Mouse (Mus musculus) intestine, postnatal 0 days (tissue): ENCODE data around the gene Bora. TPM values are rescaled to one million over a fixed set of nuclear protein-coding genes. Genes with fewer than 3 reads are reported as not detected.
A peak's percentile ranks its signal among the peaks of the same experiment; 100 is the strongest.
"Not testable (repeated sequence)": the region's sequence is repeated elsewhere in the genome, so short reads cannot be mapped to it uniquely, and the experiment has no call there.

Experiments
- ATAC-seq: fragments of 200-750 bp; cut with Nextera tagmentation; 2 replicates; pipeline ENCODE4 v1.8.0; 2017; ENCODE audit warnings: mild to moderate bottlenecking, moderate TSS enrichment, moderate library complexity
- H3K27ac ChIP-seq: fragments of 300-500 bp; sonication (generic); 2 replicates; pipeline ENCODE4 v1.5.1; 2014; ENCODE audit warnings: mild to moderate bottlenecking, low read depth, low read length, moderate library complexity
- H3K27me3 ChIP-seq: fragments of 300-500 bp; sonication (generic); replicated peaks from 2 replicates; pipeline ENCODE4 v1.6.1; 2014; ENCODE audit warnings: low read length, mixed read lengths; ENCODE audit not compliant: control insufficient read depth, insufficient read depth
- H3K36me3 ChIP-seq: fragments of 300-500 bp; sonication (generic); 2 replicates; pipeline ENCODE4 v1.6.1; 2014; ENCODE audit warnings: mild to moderate bottlenecking, moderate library complexity; ENCODE audit not compliant: control insufficient read depth, insufficient read depth
- H3K4me1 ChIP-seq: fragments of 300-500 bp; sonication (generic); replicated peaks from 2 replicates; pipeline ENCODE4 v1.6.1; 2014; ENCODE audit warnings: antibody characterized with exemption, low read length, mixed read lengths; ENCODE audit not compliant: control insufficient read depth, insufficient read depth
- H3K4me2 ChIP-seq: fragments of 300-500 bp; sonication (generic); replicated peaks from 2 replicates; pipeline ENCODE4 v1.6.1; 2014; ENCODE audit warnings: low read depth, mild to moderate bottlenecking, moderate library complexity
- H3K4me3 ChIP-seq: fragments of 300-500 bp; sonication (generic); 2 replicates; pipeline ENCODE4 v1.5.1; 2014; ENCODE audit warnings: low read depth, low read length
- H3K9ac ChIP-seq: fragments of 300-500 bp; sonication (generic); 2 replicates; pipeline ENCODE4 v1.6.1; 2014; ENCODE audit warnings: mild to moderate bottlenecking, low read depth, low read length
- H3K9me3 ChIP-seq: fragments of 300-500 bp; sonication (generic); 2 replicates; pipeline ENCODE4 v1.6.1; 2016; ENCODE audit warnings: mixed run types; ENCODE audit not compliant: control insufficient read depth
- CTCF ChIP-seq: sonication (generic); IDR thresholded peaks from 2 replicates; pipeline ENCODE4 v1.5.1; 2016; ENCODE audit warnings: low read depth, mild to moderate bottlenecking, control low read depth, antibody characterized with exemption, moderate library complexity
- WGBS: fragments of 180-500 bp; shearing (Covaris S2); extraction: QIAGEN DNeasy Blood & Tissue Kit; methylation state at CpG from one replicate; pipeline ENCODE4 v1.1.7; 2014; 5-methylcytosine and 5-hydroxymethylcytosine counted together
- polyA plus RNA-seq: library from polyadenylated mRNA; unstranded; fragments of >200 nt; fragmentation: Nextera tagmentation; extraction: Ambion mirVana; gene quantifications from 2 replicates; pipeline ENCODE4 v1.2.1, GENCODE M21; 2015

Bora gene
- polyA plus RNA-seq, 1 experiment from 2014 or later: 21.9 TPM

DNA sequence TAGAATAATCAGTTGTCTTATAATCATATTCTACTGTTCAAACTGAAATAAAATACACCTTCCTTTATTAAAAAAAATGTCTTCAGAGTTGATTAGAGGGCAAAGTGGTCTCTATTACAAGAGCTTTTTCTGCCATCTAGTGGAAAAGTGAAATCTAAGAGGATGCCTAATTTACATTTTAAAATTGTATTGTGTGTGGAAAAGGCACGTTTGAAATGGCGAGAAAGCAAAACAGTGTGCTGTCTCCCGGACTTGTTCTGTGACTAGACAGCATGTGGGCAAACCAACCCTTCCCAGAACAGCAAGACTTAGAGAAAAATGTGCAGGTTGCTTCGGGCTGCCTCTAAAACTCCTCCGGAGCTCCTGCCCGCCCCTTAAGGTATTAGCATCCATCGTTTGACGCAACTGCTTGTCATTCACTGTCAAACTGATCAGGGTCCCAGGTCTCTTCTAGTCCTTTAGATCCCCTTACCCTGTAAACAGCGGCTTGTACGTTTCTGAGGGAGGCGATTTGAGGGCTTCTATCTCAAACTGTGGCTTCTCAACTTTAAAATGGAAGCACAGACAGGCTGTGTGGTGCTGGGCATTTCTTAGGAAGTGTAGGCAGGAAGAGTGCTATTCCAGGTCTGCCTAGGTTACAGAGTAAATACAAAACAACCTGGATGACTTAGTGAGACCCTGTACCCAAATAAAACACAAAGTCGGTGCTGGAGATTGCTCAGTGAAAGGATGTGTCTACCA is 23.5 kb upstream of the Bora start:
- no peaks in the 10 kb centered on the region for H3K27me3 ChIP-seq
- H3K4me1 ChIP-seq: no peaks in the 10 kb centered on the region
- H3K4me3 ChIP-seq: no peak overlapping the region
- no peak overlapping the region for H3K27ac ChIP-seq
- H3K36me3 ChIP-seq: no peaks in the 10 kb centered on the region
- ATAC-seq: no peak
- no peak overlapping the region for H3K4me2 ChIP-seq
- H3K9me3 ChIP-seq: no peaks in the 10 kb centered on the region; the same call in 1 of the 2 replicates
- no peak overlapping the region for H3K9ac ChIP-seq
- TF ChIP-seq CTCF: peak; percentile 54
- 43% methylated on average over 12 of the region's 12 CpGs for WGBS

DNA sequence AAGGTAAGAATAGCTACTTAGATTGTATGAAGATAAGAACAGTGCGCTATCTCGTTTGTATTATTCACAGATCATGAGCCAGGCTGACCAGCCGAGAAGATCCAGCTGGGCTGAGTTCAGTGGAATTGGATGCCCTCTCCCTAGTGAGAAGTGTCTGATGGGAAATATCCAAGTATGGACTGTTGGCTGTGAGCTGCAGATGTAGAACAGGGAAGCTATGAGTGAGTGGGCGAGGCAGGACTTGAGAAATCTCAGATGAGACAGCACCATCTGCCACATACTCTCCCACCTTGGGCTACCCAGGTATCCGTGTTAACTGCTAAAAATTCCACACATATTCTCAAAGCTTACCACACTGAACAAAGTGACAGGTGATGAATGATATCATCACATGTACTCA is 16.0 kb upstream of the Bora start:
- Histone ChIP-seq H3K4me1 (no peaks in the 10 kb centered on the region), H3K27me3 (no peaks in the 10 kb centered on the region), H3K9ac (no peak overlapping the region), H3K4me3 (no peak overlapping the region), H3K9me3 (no peaks in the 10 kb centered on the region; the same call in 1 of the 2 replicates), H3K27ac (no peak overlapping the region), H3K36me3 (peaks cover 5% of the 10 kb centered on the region; the same call in 1 of the 2 replicates), H3K4me2 (no peak overlapping the region)
- no peak for TF ChIP-seq CTCF
- no peak for ATAC-seq
- 55% methylated on average over 5 of the region's 5 CpGs for WGBS

DNA sequence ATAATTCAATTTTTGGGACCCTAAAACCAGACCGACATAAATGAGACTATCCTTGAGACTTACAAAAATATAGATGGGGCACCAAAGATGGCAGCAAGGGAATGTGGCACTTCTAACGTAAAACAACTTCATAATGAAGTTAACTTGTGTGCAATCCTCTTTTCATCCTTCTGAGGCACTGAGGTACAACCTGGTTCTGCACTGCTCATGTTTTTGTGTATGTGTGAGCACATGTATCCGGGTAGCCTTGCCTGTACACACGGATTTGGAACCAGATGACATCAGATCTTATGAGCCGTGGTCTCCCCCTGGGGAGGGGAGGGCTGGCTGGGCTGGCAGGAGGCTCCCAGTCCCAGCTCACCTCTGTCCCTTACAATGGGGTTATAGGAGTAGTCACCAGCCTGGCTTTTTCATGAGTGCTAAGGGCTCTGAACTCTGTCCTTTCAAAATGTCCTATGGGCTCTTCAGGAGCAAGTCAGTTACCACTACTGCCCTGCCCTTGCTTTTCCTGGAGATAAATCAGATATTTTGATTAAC is 14.6 kb upstream of the Bora start:
- H3K9me3 ChIP-seq: no peaks in the 10 kb centered on the region; the same call in 1 of the 2 replicates
- TF ChIP-seq CTCF: no peak
- no peak overlapping the region for H3K9ac ChIP-seq
- H3K27ac ChIP-seq: no peak overlapping the region
- H3K4me2 ChIP-seq: no peak overlapping the region
- peaks cover 5% of the 10 kb centered on the region; the same call in 1 of the 2 replicates for H3K36me3 ChIP-seq
- H3K27me3 ChIP-seq: no peaks in the 10 kb centered on the region
- WGBS: 80% methylated on average over 5 of the region's 5 CpGs
- H3K4me1 ChIP-seq: no peaks in the 10 kb centered on the region
- no peak overlapping the region for H3K4me3 ChIP-seq
- ATAC-seq: no peak

DNA sequence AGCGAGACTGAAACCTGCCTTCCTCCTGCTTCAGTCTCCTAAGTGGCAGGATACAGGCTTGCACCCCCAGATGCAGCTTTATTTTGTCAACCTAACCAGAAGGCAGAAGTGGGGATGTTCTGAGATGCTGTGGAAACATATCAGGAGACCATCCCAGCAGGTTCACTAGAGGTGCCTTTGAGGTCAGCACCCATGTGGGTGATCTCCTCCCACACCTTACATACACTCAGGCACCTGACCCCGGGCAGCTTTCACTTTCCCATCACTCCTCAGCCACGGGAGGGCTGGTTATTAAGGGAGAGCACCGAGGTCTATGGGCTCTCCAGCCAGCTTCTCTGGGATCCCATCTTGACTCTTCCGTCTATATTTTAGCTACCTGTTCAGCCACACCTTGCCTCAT is 13.4 kb upstream of the Bora start:
- Histone ChIP-seq H3K36me3 (peaks cover 5% of the 10 kb centered on the region; the same call in 1 of the 2 replicates), H3K4me3 (no peak overlapping the region), H3K4me1 (no peaks in the 10 kb centered on the region), H3K9me3 (no peaks in the 10 kb centered on the region), H3K27ac (0 out of 2 replicates have a peak overlapping the region, but pooled peaks have one; percentile 15), H3K27me3 (no peaks in the 10 kb centered on the region), H3K4me2 (no peak overlapping the region), H3K9ac (no peak overlapping the region)
- WGBS: 67% methylated on average over 5 of the region's 5 CpGs
- 0 out of 2 replicates have a peak, but pooled peaks have one; percentile 16 for ATAC-seq
- TF ChIP-seq CTCF: no peak

DNA sequence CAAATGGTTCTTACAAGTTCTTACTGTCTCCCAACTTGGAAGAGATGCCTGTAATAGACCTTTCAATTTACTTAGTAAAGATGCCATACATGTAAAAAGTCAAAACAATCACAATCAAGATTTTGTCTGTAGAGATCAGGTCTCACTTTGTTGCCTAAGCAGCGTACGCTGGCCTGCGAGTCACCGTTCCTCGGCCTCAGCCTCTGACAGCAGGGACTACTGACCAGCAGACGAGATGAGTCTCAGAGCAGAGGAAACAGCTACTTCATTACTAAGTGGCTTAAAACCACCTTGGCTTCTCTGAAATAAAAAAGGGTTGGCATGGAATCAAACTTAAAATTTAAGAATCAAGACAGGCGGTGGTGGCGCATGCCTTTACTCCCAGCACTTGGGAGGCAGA is 11.2 kb upstream of the Bora start:
- 91% methylated on average over 8 of the region's 8 CpGs for WGBS
- H3K4me3 ChIP-seq, H3K9me3 ChIP-seq, H3K9ac ChIP-seq, H3K4me2 ChIP-seq, H3K4me1 ChIP-seq, H3K27ac ChIP-seq, H3K27me3 ChIP-seq, ATAC-seq: not testable (repeated sequence)
- peaks cover 10% of the 10 kb centered on the region; the same call in 1 of the 2 replicates for H3K36me3 ChIP-seq

DNA sequence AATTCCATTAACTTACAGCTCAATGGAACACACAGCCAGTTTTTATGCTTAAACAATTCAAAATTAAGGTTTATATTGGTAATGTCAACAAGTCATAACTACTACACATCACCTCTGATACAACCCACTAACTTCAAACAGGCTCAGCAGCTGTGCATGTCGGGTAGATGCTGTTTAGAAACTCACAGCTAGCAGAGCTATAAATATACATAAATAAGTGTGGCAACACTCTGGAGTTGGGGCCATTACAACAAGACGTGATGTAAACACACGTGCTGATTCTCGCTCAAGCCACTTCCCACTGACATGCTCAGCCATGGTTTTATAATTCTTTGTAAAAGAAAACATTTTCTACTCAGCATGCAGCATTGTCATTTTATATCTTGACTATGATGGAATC is 10.0 kb upstream of the Bora start:
- Histone ChIP-seq H3K4me3 (no peak overlapping the region), H3K27ac (no peak overlapping the region), H3K4me2 (no peak overlapping the region), H3K27me3 (no peaks in the 10 kb centered on the region), H3K9me3 (no peaks in the 10 kb centered on the region), H3K9ac (no peak overlapping the region), H3K4me1 (no peaks in the 10 kb centered on the region), H3K36me3 (peaks cover 10% of the 10 kb centered on the region; the same call in 1 of the 2 replicates)
- no peak for ATAC-seq
- 65% methylated on average over 4 of the region's 4 CpGs for WGBS
- TF ChIP-seq CTCF: no peak
